Mouse (Mus musculus): ENCODE measurements around the gene Dst. TPM values are rescaled to one million over a fixed set of nuclear protein-coding genes. Genes with fewer than 3 reads are reported as not detected.

The Dst gene
- total RNA-seq (2014; fragmentation: Nextera tagmentation) (0.83 TPM in 1 of 2 replicates, not detected in the other), total RNA-seq (2017) (0.70 and 1.1 TPM in 2 replicates), polyA plus RNA-seq (2012) (not detected in 2 replicates)

GRCm38 (mm10) chr1:33908191-33908962 lies at the start of gene Dst:
Gene Dst, plus strand, starts transcription at chr1:33908225.
- Histone ChIP-seq H3K4me3 (ENCODE audit: low read depth, low read length) (no peak within 1 kb of the TSS), H3K27me3 (ENCODE audit: insufficient read depth, low read length) (no peaks in the 10 kb centered on the region; the same call in 1 of the 2 replicates), H3K36me3 (replicated peaks) (no peaks in the 10 kb centered on the region), H3K9me3 (replicated peaks) (peaks cover 17% of the 10 kb centered on the region), H3K4me1 (ENCODE audit: insufficient read depth, low read depth, low read length) (no peaks in the 10 kb centered on the region)
- no peak for ATAC-seq (ENCODE audit: extremely low read depth, insufficient number of reproducible peaks, low FRiP score, poor library complexity, severe bottlenecking)
- TF ChIP-seq CTCF (IDR thresholded peaks at IDR 0.05; ENCODE audit: low read depth, low read length) (no peak), TAL1 (conservative IDR thresholded peaks at IDR 0.05; ENCODE audit: low read depth, low read length) (no peak), GATA1 (IDR thresholded peaks at IDR 0.05; ENCODE audit: borderline replicate concordance, low read length) (no peak), GATA2 (IDR thresholded peaks at IDR 0.05; ENCODE audit: borderline replicate concordance, low read depth, low read length) (no peak), POLR2AphosphoS5 (IDR thresholded peaks at IDR 0.05; ENCODE audit: insufficient replicate concordance, low read depth, low read length) (no peak)
- no peak for DNase-seq (ENCODE audit: low spot score)

GRCm38 (mm10) chr1:33869031-33869430 lies 39.0 kb upstream of the Dst start:
- no peak for TF ChIP-seq GATA1 (IDR thresholded peaks at IDR 0.05; ENCODE audit: borderline replicate concordance, low read length)
- TF ChIP-seq CTCF (IDR thresholded peaks at IDR 0.05; ENCODE audit: low read depth, low read length) = no peak
- DNase-seq (ENCODE audit: low spot score) (no peak), ATAC-seq (ENCODE audit: extremely low read depth, insufficient number of reproducible peaks, low FRiP score, poor library complexity, severe bottlenecking) (no peak)
- H3K4me1 ChIP-seq (ENCODE audit: insufficient read depth, low read depth, low read length) = no peaks in the 10 kb centered on the region
- no peak overlapping the region for H3K4me3 ChIP-seq (ENCODE audit: low read depth, low read length)
- H3K36me3 ChIP-seq (replicated peaks) = no peaks in the 10 kb centered on the region
- no peaks in the 10 kb centered on the region for H3K9me3 ChIP-seq (replicated peaks)
- H3K27me3 ChIP-seq (ENCODE audit: insufficient read depth, low read length) = peaks cover 4% of the 10 kb centered on the region; the same call in 1 of the 2 replicates

- ATAC-seq (ENCODE audit: extremely low read depth, insufficient number of reproducible peaks, low FRiP score, poor library complexity, severe bottlenecking) (no peak), DNase-seq (ENCODE audit: low spot score) (no peak)
- no peaks in the 10 kb centered on the region for H3K4me1 ChIP-seq (ENCODE audit: insufficient read depth, low read depth, low read length)
- H3K4me3 ChIP-seq (ENCODE audit: low read depth, low read length) = no peak overlapping the region
- no peaks in the 10 kb centered on the region for H3K36me3 ChIP-seq (replicated peaks)
- TF ChIP-seq POLR2AphosphoS5 (IDR thresholded peaks at IDR 0.05; ENCODE audit: insufficient replicate concordance, low read depth, low read length) (no peak), GATA1 (IDR thresholded peaks at IDR 0.05; ENCODE audit: borderline replicate concordance, low read length) (no peak), GATA2 (IDR thresholded peaks at IDR 0.05; ENCODE audit: borderline replicate concordance, low read depth, low read length) (no peak), CTCF (IDR thresholded peaks at IDR 0.05; ENCODE audit: low read depth, low read length) (no peak), TAL1 (conservative IDR thresholded peaks at IDR 0.05; ENCODE audit: low read depth, low read length) (no peak)
- H3K9me3 ChIP-seq (replicated peaks) = no peaks in the 10 kb centered on the region
- peaks cover 3% of the 10 kb centered on the region; the same call in 1 of the 2 replicates for H3K27me3 ChIP-seq (ENCODE audit: insufficient read depth, low read length)
Measured at GRCm38 (mm10) chr1:33869437-33869836, 38.6 kb upstream of the Dst start.

- Histone ChIP-seq H3K9me3 (replicated peaks) (no peaks in the 10 kb centered on the region), H3K27me3 (ENCODE audit: insufficient read depth, low read length) (no peaks in the 10 kb centered on the region), H3K4me3 (ENCODE audit: low read depth, low read length) (no peak overlapping the region), H3K36me3 (replicated peaks) (no peaks in the 10 kb centered on the region), H3K4me1 (ENCODE audit: insufficient read depth, low read depth, low read length) (no peaks in the 10 kb centered on the region)
- no peak for DNase-seq (ENCODE audit: low spot score)
- TF ChIP-seq GATA1 (IDR thresholded peaks at IDR 0.05; ENCODE audit: borderline replicate concordance, low read length) = no peak
- no peak for TF ChIP-seq GATA2 (IDR thresholded peaks at IDR 0.05; ENCODE audit: borderline replicate concordance, low read depth, low read length)
- TF ChIP-seq TAL1 (conservative IDR thresholded peaks at IDR 0.05; ENCODE audit: low read depth, low read length) = no peak
- no peak for TF ChIP-seq POLR2AphosphoS5 (IDR thresholded peaks at IDR 0.05; ENCODE audit: insufficient replicate concordance, low read depth, low read length)
- TF ChIP-seq CTCF (IDR thresholded peaks at IDR 0.05; ENCODE audit: low read depth, low read length) = no peak
- ATAC-seq (ENCODE audit: extremely low read depth, insufficient number of reproducible peaks, low FRiP score, poor library complexity, severe bottlenecking) = no peak
Measured at GRCm38 (mm10) chr1:33873561-33873960, 34.5 kb upstream of the Dst start.

GRCm38 (mm10) chr1:33875691-33876090 lies 32.3 kb upstream of the Dst start:
- Histone ChIP-seq H3K27me3 (ENCODE audit: insufficient read depth, low read length) (no peaks in the 10 kb centered on the region), H3K9me3 (replicated peaks) (no peaks in the 10 kb centered on the region), H3K4me1 (ENCODE audit: insufficient read depth, low read depth, low read length) (no peaks in the 10 kb centered on the region), H3K4me3 (ENCODE audit: low read depth, low read length) (no peak overlapping the region), H3K36me3 (replicated peaks) (no peaks in the 10 kb centered on the region)
- ATAC-seq (ENCODE audit: extremely low read depth, insufficient number of reproducible peaks, low FRiP score, poor library complexity, severe bottlenecking) (no peak), DNase-seq (ENCODE audit: low spot score) (no peak)
- TF ChIP-seq CTCF (IDR thresholded peaks at IDR 0.05; ENCODE audit: low read depth, low read length) (0 out of 2 replicates have a peak, but pooled peaks have one; percentile 9), GATA2 (IDR thresholded peaks at IDR 0.05; ENCODE audit: borderline replicate concordance, low read depth, low read length) (no peak)

- TF ChIP-seq POLR2AphosphoS5 (IDR thresholded peaks at IDR 0.05; ENCODE audit: insufficient replicate concordance, low read depth, low read length) = no peak
- TF ChIP-seq TAL1 (conservative IDR thresholded peaks at IDR 0.05; ENCODE audit: low read depth, low read length) = no peak
- no peak for TF ChIP-seq GATA1 (IDR thresholded peaks at IDR 0.05; ENCODE audit: borderline replicate concordance, low read length)
- TF ChIP-seq CTCF (IDR thresholded peaks at IDR 0.05; ENCODE audit: low read depth, low read length) = no peak
- TF ChIP-seq GATA2 (IDR thresholded peaks at IDR 0.05; ENCODE audit: borderline replicate concordance, low read depth, low read length) = no peak
- Histone ChIP-seq H3K36me3 (replicated peaks) (no peaks in the 10 kb centered on the region), H3K27me3 (ENCODE audit: insufficient read depth, low read length) (no peaks in the 10 kb centered on the region), H3K9me3 (replicated peaks) (no peaks in the 10 kb centered on the region), H3K4me3 (ENCODE audit: low read depth, low read length) (no peak overlapping the region), H3K4me1 (ENCODE audit: insufficient read depth, low read depth, low read length) (no peaks in the 10 kb centered on the region)
- DNase-seq (ENCODE audit: low spot score) (no peak), ATAC-seq (ENCODE audit: extremely low read depth, insufficient number of reproducible peaks, low FRiP score, poor library complexity, severe bottlenecking) (no peak)
Measured at GRCm38 (mm10) chr1:33876416-33876815, 31.6 kb upstream of the Dst start.
